Mouse (Mus musculus) adrenal gland (tissue): Measurements from ENCODE around the gene Fgf4.

ENCODE experiments used
- intact Hi-C: fragments of 180-260 bp; cut with DNase I; formaldehyde crosslinking; loops from one replicate; pipeline ENCODE4 v1.15.1; 2025

Fgf4 gene

GRCm38 (mm10) chr7:144907793-144908192 is 60.6 kb downstream of the Fgf4 start:
- intact Hi-C loops = no loop called here

- intact Hi-C loops = no loop called here
Observed at GRCm38 (mm10) chr7:144908705-144909104, 61.5 kb downstream of the Fgf4 start.

GRCm38 (mm10) chr7:144911121-144911520 is 64.0 kb downstream of the Fgf4 start:
- intact Hi-C loops = no loop called here

GRCm38 (mm10) chr7:144912897-144913296 is 65.7 kb downstream of the Fgf4 start:
- intact Hi-C loops = no loop called here

- intact Hi-C loops = no loop called here
Observed at GRCm38 (mm10) chr7:144914296-144914947, 67.3 kb downstream of the Fgf4 start.
